Mouse (Mus musculus) cerebellum, postnatal 25 days (tissue): ENCODE measurements around the gene Npas3.
"Not testable (repeated sequence)": the region's sequence is repeated elsewhere in the genome, so short reads cannot be mapped to it uniquely, and the experiment has no call there.

ENCODE experiments used
- DNase-seq, 2 experiments: peaks; one replicate each; pipeline ENCODE4 v3.0.0; 2021; ENCODE audit warnings: mixed read lengths in 2 of 2

The Npas3 gene

GRCm38 (mm10) chr12:53248101-53248727 is at the start of gene Npas3:
Gene Npas3, plus strand, starts transcription at chr12:53248677.
- peak; percentile 40 to 43 for DNase-seq

GRCm38 (mm10) chr12:53217141-53217540 is 31.3 kb upstream of the Npas3 start:
- DNase-seq, result no peak

GRCm38 (mm10) chr12:53222742-53223141 is 25.7 kb upstream of the Npas3 start:
- no peak for DNase-seq

GRCm38 (mm10) chr12:53227356-53227755 is 21.1 kb upstream of the Npas3 start:
- DNase-seq, result no peak

GRCm38 (mm10) chr12:53229419-53229818 is 19.1 kb upstream of the Npas3 start:
- no peak for DNase-seq

- no peak for DNase-seq
Measured at GRCm38 (mm10) chr12:53246181-53246580, 2.3 kb upstream of the Npas3 start.

- peak; percentile 13 to 31 for DNase-seq
Measured at GRCm38 (mm10) chr12:53246581-53247490, 1.6 kb upstream of the Npas3 start.

GRCm38 (mm10) chr12:53247491-53248035 is 914 bp upstream of the Npas3 start:
- DNase-seq, result no peak

- DNase-seq, result peak; percentile 17 to 18
Measured at GRCm38 (mm10) chr12:53248796-53249195, 319 bp downstream of the Npas3 start.

GRCm38 (mm10) chr12:53251701-53252181 is 3.3 kb downstream of the Npas3 start:
- DNase-seq, result peak; percentile 27

GRCm38 (mm10) chr12:53252213-53252571 is 3.7 kb downstream of the Npas3 start:
- peak; percentile 24 to 43 for DNase-seq

GRCm38 (mm10) chr12:53252572-53253422 is 4.3 kb downstream of the Npas3 start:
- DNase-seq, result peak; percentile 51 to 59

GRCm38 (mm10) chr12:53253461-53254159 is 5.1 kb downstream of the Npas3 start:
- DNase-seq, result peak; percentile 26 to 51

- DNase-seq, result no peak
Measured at GRCm38 (mm10) chr12:53254160-53254480, 5.6 kb downstream of the Npas3 start.

- not testable (repeated sequence) for DNase-seq
Measured at GRCm38 (mm10) chr12:53274502-53274901, 26.0 kb downstream of the Npas3 start.

GRCm38 (mm10) chr12:53277393-53277792 is 28.9 kb downstream of the Npas3 start:
- no peak for DNase-seq

- DNase-seq, result no peak
Measured at GRCm38 (mm10) chr12:53290341-53290740, 41.9 kb downstream of the Npas3 start.

- no peak for DNase-seq
Measured at GRCm38 (mm10) chr12:53290846-53291245, 42.4 kb downstream of the Npas3 start.

- no peak for DNase-seq
Measured at GRCm38 (mm10) chr12:53292010-53292409, 43.5 kb downstream of the Npas3 start.

GRCm38 (mm10) chr12:53292508-53293300 is 44.2 kb downstream of the Npas3 start:
- peak in 1 of 2 experiments; percentile 19 for DNase-seq

- DNase-seq, result no peak
Measured at GRCm38 (mm10) chr12:53294011-53294410, 45.5 kb downstream of the Npas3 start.
